Mouse (Mus musculus): ENCODE results near the gene Tmem131l. TPM values are rescaled to one million over a fixed set of nuclear protein-coding genes. Genes with fewer than 3 reads are reported as not detected.

Gene Tmem131l
- total RNA-seq (2023) = 100 to 1,000 TPM; 557 to 585 TPM

DNA sequence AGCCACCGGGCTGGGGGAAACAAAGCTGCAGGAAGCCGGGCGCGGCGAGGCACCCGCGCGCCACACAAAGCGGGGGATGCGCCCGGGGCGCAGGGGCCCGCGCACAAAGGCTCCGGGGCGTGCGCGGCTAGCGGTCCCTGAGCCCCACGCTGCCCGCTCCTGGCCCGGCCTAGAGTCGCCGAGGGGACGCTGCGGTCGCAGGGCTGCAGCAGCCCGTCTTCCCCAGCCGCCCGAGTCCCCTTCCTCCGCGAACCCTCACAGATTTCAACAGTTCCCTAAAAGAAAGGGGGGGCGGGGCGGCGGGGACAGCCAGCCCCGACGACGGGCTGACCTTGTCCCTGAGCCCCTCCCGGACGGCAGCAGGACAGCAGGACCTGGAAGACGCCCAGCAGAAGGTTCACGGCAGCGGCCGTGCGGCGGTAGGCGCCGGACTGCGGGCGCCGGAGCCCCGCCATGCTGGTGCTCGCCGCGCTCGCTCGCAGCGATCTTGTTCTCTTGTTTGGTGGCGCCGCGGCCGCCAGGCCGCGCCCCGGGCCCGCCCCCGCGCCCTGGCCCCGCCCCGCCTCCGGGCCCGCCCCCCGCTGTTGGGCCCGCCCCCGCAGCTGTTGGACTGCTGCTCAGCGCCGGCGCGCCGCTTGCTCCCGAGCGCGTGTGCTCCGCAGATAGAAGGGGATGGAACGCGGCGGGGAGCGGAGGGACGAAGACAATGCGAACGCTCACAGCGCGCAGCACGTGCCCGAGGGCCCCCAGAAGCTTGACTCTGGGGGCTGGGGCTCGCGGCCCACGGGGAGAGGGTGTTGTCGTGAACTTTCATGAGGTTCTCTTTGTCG, at the start of gene Tmem131l:
Gene Tmem131l (minus strand): TSS at position 530 of the 830 bp plus-strand sequence.

Other genes with a start within 250 kb of the Tmem131l start
- 10 to 100 TPM; 10.9 to 11.6 TPM for gene Tlr2, start 198.4 kb downstream of the Tmem131l start, total RNA-seq (2023)
- 1 to 10 TPM in 1 of 2 experiments, not detected in 1; 1.7 TPM for gene Mnd1, start 115.6 kb upstream of the Tmem131l start, total RNA-seq (2023)
- not detected for gene Gm6525, start 133.9 kb upstream of the Tmem131l start, total RNA-seq (2023)